Mouse (Mus musculus): ENCODE results near the gene Abca1. TPM values are rescaled to one million over a fixed set of nuclear protein-coding genes. Genes with fewer than 3 reads are reported as not detected.
A peak's percentile ranks its signal among the peaks of the same experiment; 100 is the strongest.

Abca1 gene
- polyA plus RNA-seq, 1 experiment from 2014 or later, result 6.1 TPM

DNA sequence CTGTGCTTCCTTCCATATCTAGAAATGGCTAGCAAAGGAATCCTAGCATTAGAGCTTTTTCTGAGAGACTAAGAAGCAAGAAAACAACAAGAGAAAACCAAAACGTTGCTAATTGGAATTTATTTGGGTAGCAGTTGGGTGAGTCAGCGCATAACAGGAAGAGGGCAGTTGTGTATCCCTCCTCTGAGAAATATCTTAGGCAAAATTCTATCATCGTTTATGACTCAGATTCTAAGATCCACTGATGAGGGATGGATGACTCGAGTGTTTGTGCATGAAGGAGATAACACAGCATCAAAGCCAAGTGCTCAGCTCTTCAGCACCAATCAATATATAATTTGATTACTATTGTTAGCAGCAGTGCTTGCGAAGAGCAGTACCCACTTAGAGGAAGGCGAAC is 21.8 kb upstream of the Abca1 start:
- 75% methylated on average over 6 of the region's 6 CpGs for WGBS

DNA sequence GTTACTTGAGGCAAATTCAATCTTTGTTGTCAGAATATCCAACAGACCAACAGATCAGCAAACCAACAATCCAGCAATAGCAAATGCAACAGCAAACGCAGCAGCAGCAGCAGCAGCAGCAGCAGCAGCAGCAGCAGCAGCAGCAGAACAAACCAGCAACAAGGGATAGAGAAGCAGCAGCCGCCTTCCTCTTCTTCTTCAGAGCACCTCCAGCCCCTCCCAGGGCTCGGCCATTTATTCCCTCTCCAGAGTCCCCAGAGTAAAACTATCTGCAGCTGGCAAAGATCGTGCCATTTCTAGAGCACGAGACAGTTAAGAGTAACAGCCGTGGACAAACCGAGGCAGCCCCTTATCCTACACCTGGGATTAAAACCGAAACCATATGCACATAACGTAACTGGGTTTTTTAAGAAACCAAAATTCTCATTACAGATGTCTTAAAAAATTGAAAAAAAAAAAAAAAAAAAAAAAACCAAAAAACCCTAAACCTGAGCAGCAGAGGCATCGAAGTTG is 19.7 kb upstream of the Abca1 start:
- Histone ChIP-seq H3K9ac (ENCODE audit: low read length) (no peak overlapping the region), H3K9me3 (replicated peaks; ENCODE audit: control insufficient read depth, low read length) (no peaks in the 10 kb centered on the region)
- WGBS, result 64% methylated on average over 10 of the region's 10 CpGs

More for the DNA sequence above, 21.8 kb upstream of the Abca1 start:
- Histone ChIP-seq H3K4me1 (ENCODE audit: control insufficient read depth, insufficient read depth, low read length) (no peaks in the 10 kb centered on the region), H3K27me3 (ENCODE audit: control insufficient read depth, insufficient read depth, low read length) (no peaks in the 10 kb centered on the region), H3K27ac (ENCODE audit: low read length) (no peak overlapping the region), H3K9me3 (replicated peaks; ENCODE audit: control insufficient read depth, low read length) (no peaks in the 10 kb centered on the region), H3K36me3 (ENCODE audit: control insufficient read depth, insufficient read depth, low read length) (no peaks in the 10 kb centered on the region), H3K4me2 (ENCODE audit: low read depth, low read length) (no peak overlapping the region), H3K9ac (ENCODE audit: low read length) (no peak overlapping the region), H3K4me3 (replicated peaks; ENCODE audit: low read length) (no peak overlapping the region)
- no peak for ATAC-seq (ENCODE audit: insufficient read depth, low FRiP score)

GRCm38 (mm10) chr4:53178489-53178888 is 18.8 kb upstream of the Abca1 start:
- H3K9me3 ChIP-seq (replicated peaks; ENCODE audit: control insufficient read depth, low read length), result no peaks in the 10 kb centered on the region
- H3K27me3 ChIP-seq (ENCODE audit: control insufficient read depth, insufficient read depth, low read length), result no peaks in the 10 kb centered on the region
- H3K4me3 ChIP-seq (replicated peaks; ENCODE audit: low read length), result no peak overlapping the region
- H3K36me3 ChIP-seq (ENCODE audit: control insufficient read depth, insufficient read depth, low read length), result no peaks in the 10 kb centered on the region
- ATAC-seq (ENCODE audit: insufficient read depth, low FRiP score), result no peak
- no peak overlapping the region for H3K27ac ChIP-seq (ENCODE audit: low read length)
- no peak overlapping the region for H3K4me2 ChIP-seq (ENCODE audit: low read depth, low read length)
- WGBS, result 86% methylated on average over 7 of the region's 7 CpGs
- no peaks in the 10 kb centered on the region for H3K4me1 ChIP-seq (ENCODE audit: control insufficient read depth, insufficient read depth, low read length)
- no peak overlapping the region for H3K9ac ChIP-seq (ENCODE audit: low read length)

More for the DNA sequence above, 19.7 kb upstream of the Abca1 start:
- Histone ChIP-seq H3K4me2 (ENCODE audit: low read depth, low read length) (no peak overlapping the region), H3K27me3 (ENCODE audit: control insufficient read depth, insufficient read depth, low read length) (no peaks in the 10 kb centered on the region), H3K27ac (ENCODE audit: low read length) (no peak overlapping the region), H3K4me1 (ENCODE audit: control insufficient read depth, insufficient read depth, low read length) (no peaks in the 10 kb centered on the region), H3K4me3 (replicated peaks; ENCODE audit: low read length) (no peak overlapping the region), H3K36me3 (ENCODE audit: control insufficient read depth, insufficient read depth, low read length) (no peaks in the 10 kb centered on the region)
- ATAC-seq (ENCODE audit: insufficient read depth, low FRiP score), result no peak

- Histone ChIP-seq H3K9ac (ENCODE audit: low read length) (no peak overlapping the region), H3K4me3 (replicated peaks; ENCODE audit: low read length) (no peak overlapping the region), H3K4me2 (ENCODE audit: low read depth, low read length) (no peak overlapping the region), H3K27ac (ENCODE audit: low read length) (no peak overlapping the region), H3K27me3 (ENCODE audit: control insufficient read depth, insufficient read depth, low read length) (no peaks in the 10 kb centered on the region), H3K9me3 (replicated peaks; ENCODE audit: control insufficient read depth, low read length) (no peaks in the 10 kb centered on the region), H3K36me3 (ENCODE audit: control insufficient read depth, insufficient read depth, low read length) (no peaks in the 10 kb centered on the region), H3K4me1 (ENCODE audit: control insufficient read depth, insufficient read depth, low read length) (no peaks in the 10 kb centered on the region)
- no peak for ATAC-seq (ENCODE audit: insufficient read depth, low FRiP score)
- 93% methylated on average over 8 of the region's 8 CpGs for WGBS
These were observed 18.0 kb upstream of the Abca1 start for GRCm38 (mm10) chr4:53177696-53178095.

GRCm38 (mm10) chr4:53174906-53175305 is 15.2 kb upstream of the Abca1 start:
- H3K27ac ChIP-seq (ENCODE audit: low read length), result no peak overlapping the region
- no peak overlapping the region for H3K4me3 ChIP-seq (replicated peaks; ENCODE audit: low read length)
- H3K4me2 ChIP-seq (ENCODE audit: low read depth, low read length), result no peak overlapping the region
- no peaks in the 10 kb centered on the region for H3K36me3 ChIP-seq (ENCODE audit: control insufficient read depth, insufficient read depth, low read length)
- no peak for ATAC-seq (ENCODE audit: insufficient read depth, low FRiP score)
- no peaks in the 10 kb centered on the region for H3K27me3 ChIP-seq (ENCODE audit: control insufficient read depth, insufficient read depth, low read length)
- no peaks in the 10 kb centered on the region for H3K4me1 ChIP-seq (ENCODE audit: control insufficient read depth, insufficient read depth, low read length)
- 67% methylated on average over 7 of the region's 7 CpGs for WGBS
- H3K9me3 ChIP-seq (replicated peaks; ENCODE audit: control insufficient read depth, low read length), result no peaks in the 10 kb centered on the region
- no peak overlapping the region for H3K9ac ChIP-seq (ENCODE audit: low read length)

- Histone ChIP-seq H3K4me3 (replicated peaks; ENCODE audit: low read length) (no peak overlapping the region), H3K27me3 (ENCODE audit: control insufficient read depth, insufficient read depth, low read length) (no peaks in the 10 kb centered on the region), H3K36me3 (ENCODE audit: control insufficient read depth, insufficient read depth, low read length) (no peaks in the 10 kb centered on the region), H3K9me3 (replicated peaks; ENCODE audit: control insufficient read depth, low read length) (no peaks in the 10 kb centered on the region), H3K27ac (ENCODE audit: low read length) (no peak overlapping the region), H3K4me1 (ENCODE audit: control insufficient read depth, insufficient read depth, low read length) (no peaks in the 10 kb centered on the region), H3K4me2 (ENCODE audit: low read depth, low read length) (no peak overlapping the region), H3K9ac (ENCODE audit: low read length) (no peak overlapping the region)
- ATAC-seq (ENCODE audit: insufficient read depth, low FRiP score), result no peak
- whole genome bisulfite sequencing, result 71% methylated on average over 2 of the region's 2 CpGs
These were observed 10.7 kb upstream of the Abca1 start for GRCm38 (mm10) chr4:53170403-53170802.

DNA sequence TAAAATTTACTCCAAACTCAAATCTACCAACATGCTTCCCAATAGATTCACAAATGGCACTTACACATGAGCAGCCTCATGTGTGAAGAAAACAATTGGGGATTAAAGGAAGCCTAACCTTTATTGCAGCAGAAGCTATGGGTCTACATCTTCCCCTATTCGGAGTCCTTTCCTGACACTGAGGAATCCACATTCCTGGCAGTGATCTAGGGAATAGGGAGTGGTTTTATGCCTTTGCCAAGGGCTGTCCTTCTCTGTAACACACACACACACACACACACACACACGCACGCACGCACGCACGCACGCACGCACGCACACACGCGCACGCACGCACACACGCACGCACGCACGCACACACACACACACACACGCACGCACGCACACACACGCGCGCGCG is 5.5 kb upstream of the Abca1 start:
- no peak overlapping the region for H3K27ac ChIP-seq (ENCODE audit: low read length)
- no peak for ATAC-seq (ENCODE audit: insufficient read depth, low FRiP score)
- H3K27me3 ChIP-seq (ENCODE audit: control insufficient read depth, insufficient read depth, low read length), result no peaks in the 10 kb centered on the region
- no peaks in the 10 kb centered on the region for H3K9me3 ChIP-seq (replicated peaks; ENCODE audit: control insufficient read depth, low read length)
- no peak overlapping the region for H3K4me2 ChIP-seq (ENCODE audit: low read depth, low read length)
- no peak overlapping the region for H3K4me3 ChIP-seq (replicated peaks; ENCODE audit: low read length)
- H3K36me3 ChIP-seq (ENCODE audit: control insufficient read depth, insufficient read depth, low read length), result no peaks in the 10 kb centered on the region
- WGBS, result 75% methylated on average over 17 of the region's 25 CpGs
- H3K9ac ChIP-seq (ENCODE audit: low read length), result no peak overlapping the region
- H3K4me1 ChIP-seq (ENCODE audit: control insufficient read depth, insufficient read depth, low read length), result no peaks in the 10 kb centered on the region

GRCm38 (mm10) chr4:53159176-53159575 is 519 bp downstream of the Abca1 start:
- Histone ChIP-seq H3K4me2 (ENCODE audit: low read depth, low read length) (peak overlapping the region; percentile 93), H3K36me3 (ENCODE audit: control insufficient read depth, insufficient read depth, low read length) (no peaks in the 10 kb centered on the region), H3K9ac (ENCODE audit: low read length) (peak overlapping the region; percentile 80), H3K27me3 (ENCODE audit: control insufficient read depth, insufficient read depth, low read length) (no peaks in the 10 kb centered on the region), H3K4me1 (ENCODE audit: control insufficient read depth, insufficient read depth, low read length) (peaks cover 4% of the 10 kb centered on the region; the same call in 1 of the 2 replicates), H3K27ac (ENCODE audit: low read length) (no peak overlapping the region), H3K9me3 (replicated peaks; ENCODE audit: control insufficient read depth, low read length) (no peaks in the 10 kb centered on the region), H3K4me3 (replicated peaks; ENCODE audit: low read length) (peak overlapping the region; percentile 71)
- 0 out of 2 replicates have a peak, but pooled peaks have one; percentile 1 for ATAC-seq (ENCODE audit: insufficient read depth, low FRiP score)
- under 1% methylated on average over 20 of the region's 20 CpGs for WGBS

DNA sequence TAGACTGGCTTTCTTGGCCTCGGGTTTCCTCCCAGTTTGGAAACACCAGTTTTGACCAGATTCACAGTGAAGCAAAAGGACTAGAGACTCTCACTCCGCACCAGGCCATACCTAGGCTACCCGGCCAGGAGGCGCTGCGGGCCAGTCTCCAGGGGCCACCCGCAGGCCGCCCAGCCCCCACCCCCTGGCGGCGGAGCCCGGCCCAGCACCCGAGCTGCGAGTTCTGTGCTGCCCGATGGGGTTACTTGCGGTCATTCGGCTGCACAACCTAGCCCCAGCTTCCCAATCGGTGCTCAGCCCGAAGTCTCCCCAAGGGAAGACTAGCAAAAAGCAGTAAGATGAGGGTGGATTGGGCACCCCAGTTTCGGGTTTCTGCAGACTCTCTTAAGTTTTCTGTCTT is 1.1 kb downstream of the Abca1 start:
- peak overlapping the region; percentile 71 for H3K4me3 ChIP-seq (replicated peaks; ENCODE audit: low read length)
- H3K4me1 ChIP-seq (ENCODE audit: control insufficient read depth, insufficient read depth, low read length), result peaks cover 4% of the 10 kb centered on the region; the same call in 1 of the 2 replicates
- H3K36me3 ChIP-seq (ENCODE audit: control insufficient read depth, insufficient read depth, low read length), result no peaks in the 10 kb centered on the region
- H3K27me3 ChIP-seq (ENCODE audit: control insufficient read depth, insufficient read depth, low read length), result no peaks in the 10 kb centered on the region
- H3K27ac ChIP-seq (ENCODE audit: low read length), result no peak overlapping the region
- peak; percentile 57; the same call in 1 of the 2 replicates for ATAC-seq (ENCODE audit: insufficient read depth, low FRiP score)
- no peaks in the 10 kb centered on the region for H3K9me3 ChIP-seq (replicated peaks; ENCODE audit: control insufficient read depth, low read length)
- peak overlapping the region; percentile 80 for H3K9ac ChIP-seq (ENCODE audit: low read length)
- H3K4me2 ChIP-seq (ENCODE audit: low read depth, low read length), result peak overlapping the region; percentile 93
- WGBS, result 3% methylated on average over 18 of the region's 18 CpGs
